Mouse (Mus musculus): ENCODE measurements around the gene Asb7.

Gene Asb7

DNA sequence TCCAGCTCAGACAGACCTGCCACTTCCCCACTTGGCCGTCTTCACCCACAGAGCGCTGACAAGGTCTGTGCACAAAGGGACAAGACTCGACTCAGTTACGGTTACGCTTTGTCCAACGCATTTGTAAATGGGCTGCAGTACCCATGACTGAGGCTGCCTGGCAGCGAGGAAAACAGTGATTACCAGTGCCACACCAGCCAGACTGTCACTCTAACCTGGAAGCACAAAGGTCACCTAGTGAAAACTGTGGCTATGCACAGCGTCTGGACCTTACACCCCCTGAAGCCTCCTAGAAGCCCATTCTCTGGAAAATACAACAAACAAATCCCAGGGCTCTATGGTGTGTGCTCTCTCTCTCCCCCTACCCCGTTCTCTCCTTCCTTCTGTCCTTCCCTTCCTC is 33.9 kb downstream of the Asb7 start:
- no peak for DNase-seq (ENCODE audit: inconsistent ontology term)

GRCm38 (mm10) chr7:66653596-66653995 is 35.8 kb downstream of the Asb7 start:
- DNase-seq (ENCODE audit: inconsistent ontology term), result peak; percentile 37

DNA sequence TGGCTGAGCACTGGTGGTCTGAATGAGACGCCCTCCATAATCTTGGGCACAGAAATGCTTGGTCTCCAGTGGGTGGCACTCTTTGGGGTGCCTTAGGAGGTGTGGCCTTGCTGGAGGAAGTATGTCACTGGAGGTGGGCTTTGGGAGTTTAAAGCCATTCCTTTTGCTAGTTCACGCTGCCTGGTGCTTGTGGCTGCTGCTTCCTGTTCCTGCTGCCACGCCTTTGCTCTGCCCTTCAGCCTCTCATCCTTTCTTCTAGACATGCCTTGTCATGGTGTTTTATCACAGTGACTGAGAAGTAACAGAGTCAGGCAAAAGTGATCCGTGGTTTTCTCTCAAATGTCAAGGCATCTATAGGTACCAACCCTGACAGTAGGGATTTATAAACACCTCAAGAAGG is 37.2 kb downstream of the Asb7 start:
- DNase-seq (ENCODE audit: inconsistent ontology term), result no peak

- DNase-seq (ENCODE audit: inconsistent ontology term), result no peak
Measured at GRCm38 (mm10) chr7:66650883-66651282, 38.5 kb downstream of the Asb7 start.

DNA sequence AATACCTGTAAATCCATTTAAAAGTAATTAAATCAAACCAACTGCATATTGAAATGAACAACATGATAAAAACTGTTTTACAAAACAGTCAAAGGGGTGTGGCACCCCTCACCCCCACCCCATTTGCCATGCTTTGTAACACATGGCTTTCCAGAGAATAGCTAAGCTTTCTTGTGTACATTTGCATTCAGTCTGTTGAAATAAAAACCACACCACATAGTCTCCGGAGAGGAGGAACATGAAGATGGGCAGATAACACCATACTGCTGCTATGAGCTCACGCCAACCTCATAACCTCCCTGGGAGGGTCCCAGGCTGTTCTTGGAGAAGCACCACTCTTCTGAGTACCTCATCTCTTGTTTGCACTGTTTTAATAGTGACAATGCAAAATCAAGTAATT is 40.2 kb downstream of the Asb7 start:
- DNase-seq (ENCODE audit: inconsistent ontology term), result no peak

- DNase-seq (ENCODE audit: inconsistent ontology term), result no peak
Measured at GRCm38 (mm10) chr7:66645736-66646135, 43.7 kb downstream of the Asb7 start.

DNA sequence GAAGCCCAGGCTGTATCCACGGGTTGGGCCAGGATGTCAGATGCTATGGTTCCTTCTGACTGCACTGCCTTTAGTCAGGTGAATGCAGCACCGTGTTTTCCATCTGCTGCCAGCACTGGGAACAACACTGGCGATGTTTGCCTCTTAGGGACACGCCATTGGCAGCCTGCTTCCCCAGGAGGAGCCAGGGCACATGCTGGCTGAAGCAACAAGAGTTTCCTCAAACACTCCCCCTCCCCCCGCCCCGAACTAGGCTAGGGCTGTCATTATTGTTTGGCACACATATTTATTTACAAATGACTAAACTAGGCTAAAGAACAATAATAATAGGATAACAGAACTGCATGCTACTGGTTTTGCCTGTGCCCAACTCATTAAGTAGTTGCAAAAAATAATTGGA is 56.0 kb downstream of the Asb7 start:
- peak; percentile 61 for DNase-seq (ENCODE audit: inconsistent ontology term)

DNA sequence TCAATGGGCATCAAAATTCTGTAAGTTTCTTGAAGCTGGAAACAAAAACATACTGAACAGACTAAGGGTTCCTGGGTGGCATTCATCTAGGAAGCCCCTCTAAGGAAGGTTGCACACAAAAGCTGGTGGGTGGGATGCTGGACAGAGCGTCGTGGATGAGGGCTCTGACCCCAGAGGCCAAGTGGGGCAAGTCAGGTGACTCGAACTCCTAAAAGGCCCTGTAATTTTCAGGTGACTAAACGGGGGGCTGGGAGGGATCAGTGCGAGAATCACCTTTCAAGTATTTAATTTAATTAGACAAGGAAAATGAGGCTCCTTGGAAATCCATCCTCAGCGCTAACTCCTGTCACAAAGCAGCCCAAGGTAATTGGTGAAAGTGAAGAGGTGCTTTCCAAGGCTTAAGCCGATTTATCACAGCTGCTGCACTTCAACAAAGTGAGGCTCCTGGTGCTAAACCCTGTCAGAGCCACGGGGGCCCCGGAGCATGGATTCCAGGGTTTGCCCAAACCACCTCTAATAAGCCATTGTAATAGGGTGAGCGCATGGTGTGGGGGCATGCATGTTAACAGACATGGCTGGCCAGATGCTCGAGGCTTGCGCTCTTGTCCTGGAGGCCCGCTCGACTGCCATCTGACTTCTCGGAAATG is 59.1 kb downstream of the Asb7 start:
- DNase-seq (ENCODE audit: inconsistent ontology term), result peak; percentile 12

- peak; percentile 3 for DNase-seq (ENCODE audit: inconsistent ontology term)
Measured at GRCm38 (mm10) chr7:66629419-66629818, 60.0 kb downstream of the Asb7 start.

DNA sequence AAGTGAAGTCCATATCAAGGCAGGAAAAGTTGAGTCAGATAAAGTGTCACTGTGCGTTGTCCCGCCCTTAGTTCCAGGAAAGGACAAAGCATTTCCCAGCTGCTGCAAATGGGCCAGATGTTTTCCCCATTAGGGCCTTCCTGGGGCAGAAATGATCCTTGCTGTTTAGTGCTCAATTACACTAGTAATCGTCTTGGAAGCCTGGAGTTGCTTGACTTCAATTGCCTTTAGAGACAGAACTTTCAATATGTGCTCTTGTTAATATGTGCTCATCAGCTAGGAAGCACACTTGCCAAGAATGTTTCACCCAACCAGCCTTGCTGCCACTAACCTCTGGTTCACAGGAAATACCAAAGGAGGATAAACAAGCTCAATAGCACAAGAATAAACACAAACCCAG is 66.0 kb downstream of the Asb7 start:
- DNase-seq (ENCODE audit: inconsistent ontology term), result peak; percentile 38

DNA sequence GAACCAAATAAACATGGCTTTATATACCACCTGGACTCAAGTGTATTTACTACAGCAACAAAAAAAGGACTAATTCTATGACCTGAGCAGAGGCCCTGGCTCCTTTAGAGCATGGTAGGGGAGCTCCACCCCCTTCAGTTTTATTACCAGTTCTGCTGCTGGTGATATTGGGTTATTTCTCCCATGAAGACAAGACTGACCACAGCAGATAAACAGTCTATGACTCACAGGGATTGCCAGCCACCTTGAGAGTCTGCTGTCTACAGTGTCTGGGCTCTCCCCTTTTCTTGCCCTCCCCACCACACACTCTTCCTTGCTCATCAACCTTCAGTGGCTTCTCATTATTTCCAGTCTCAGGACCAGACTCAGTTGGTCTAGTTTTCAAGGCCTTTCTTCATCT is 87.5 kb downstream of the Asb7 start:
- DNase-seq (ENCODE audit: inconsistent ontology term), result peak; percentile 26

DNA sequence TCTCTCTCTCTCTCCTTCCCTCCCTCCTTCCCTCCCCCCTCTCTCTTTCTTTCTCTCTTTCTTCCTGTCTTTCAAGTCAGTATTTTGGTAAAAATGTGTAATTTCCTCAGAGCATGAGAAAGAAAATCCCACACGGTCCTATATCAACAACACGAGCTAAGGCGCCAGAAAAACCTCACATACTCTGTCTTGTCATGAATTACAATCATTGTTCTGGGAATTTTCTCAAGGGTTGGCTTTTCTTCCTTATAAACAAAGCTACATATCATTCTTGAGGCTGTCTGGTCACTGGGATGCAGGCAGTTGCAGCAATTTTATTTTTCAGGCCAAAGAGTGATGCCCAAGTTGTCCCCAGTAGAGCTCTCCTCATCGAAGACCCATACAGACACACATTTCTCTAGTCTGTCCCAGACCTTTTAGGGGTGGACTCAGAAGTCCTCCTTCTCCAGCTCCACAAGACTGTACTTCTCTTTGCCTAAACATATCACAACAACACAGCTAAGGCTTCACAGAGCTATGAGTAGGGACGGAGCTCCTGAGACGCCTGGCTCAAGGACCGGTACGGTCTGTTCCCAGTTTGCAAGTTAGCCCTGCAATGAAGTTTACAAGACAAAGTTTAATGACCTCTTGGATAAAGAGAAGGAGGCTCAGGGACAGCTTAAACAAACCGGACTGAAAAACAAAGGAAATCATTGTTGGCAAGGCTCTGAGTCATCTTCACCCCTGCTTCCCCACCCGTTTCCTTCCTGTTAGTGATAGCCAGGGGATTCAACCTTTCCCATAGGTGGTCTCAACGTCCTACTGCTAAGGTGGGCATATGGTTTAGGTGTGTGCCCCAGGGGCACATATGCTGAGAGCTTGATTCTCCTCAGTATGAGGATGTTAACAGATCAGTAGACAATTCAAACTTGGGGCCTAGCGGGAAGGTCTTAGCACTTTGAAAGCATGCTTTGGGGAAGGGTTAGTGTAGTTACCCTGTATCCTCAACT is 88.5 kb downstream of the Asb7 start:
- peak; percentile 19 for DNase-seq (ENCODE audit: inconsistent ontology term)

DNA sequence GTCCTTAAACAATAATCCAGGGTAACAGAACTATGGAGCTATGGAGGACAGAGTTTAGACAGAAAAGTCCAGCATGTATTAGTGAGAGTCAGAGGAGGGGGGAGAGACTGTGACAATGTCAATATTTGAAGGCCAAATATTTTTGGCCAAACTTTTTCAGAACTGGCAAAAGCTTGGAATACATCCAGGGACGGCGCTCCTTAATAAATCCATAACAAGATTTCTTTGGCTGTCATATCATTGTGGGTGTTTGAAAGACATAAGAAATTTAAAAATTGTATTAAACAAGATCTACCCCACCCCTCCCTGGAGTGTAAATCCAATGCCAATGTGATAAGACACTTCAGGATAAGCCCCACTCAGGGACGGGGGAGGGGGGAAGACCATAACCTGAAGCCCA is 89.3 kb downstream of the Asb7 start:
- DNase-seq (ENCODE audit: inconsistent ontology term), result no peak

- no peak for DNase-seq (ENCODE audit: inconsistent ontology term)
Measured at GRCm38 (mm10) chr7:66597900-66598299, 91.5 kb downstream of the Asb7 start.

All from Muller cell, postnatal 12 days (primary cell).